Comparison of ENCODE assay signal across 11 mouse cellular contexts in genomic region chr2:32578146-32579046, GRCm38 (mm10). TPM values are rescaled to one million over a fixed set of nuclear protein-coding genes. Genes with fewer than 3 reads are reported as not detected.
A peak's percentile ranks its signal among the peaks of the same experiment; 100 is the strongest.
DNase-seq lines count a peak whose midpoint lies in the region; ATAC-seq and TF ChIP-seq lines count a peak whose summit lies in the region.
"Had no signal": no experiment of that assay in that cellular context is flagged by ENCODE, and none has a peak within 500 bp of the region (broad histone marks: within the 10 kb centered on the region; RNA-seq: fewer than 3 reads in every experiment).

No protein-coding gene starts in this region.

- 39% methylated on average over 24 of the region's 30 CpGs for WGBS in heart, embryonic 12.5 days
- 42% methylated on average over 26 of the region's 30 CpGs for WGBS in midbrain, embryonic 15.5 days

- H3K36me3 ChIP-seq in heart, embryonic 12.5 days, result peaks cover 1% of the 10 kb centered on the region; the same call in 1 of the 2 replicates
- no peaks in the 10 kb centered on the region for H3K36me3 ChIP-seq in midbrain, embryonic 15.5 days (replicated peaks)
- H3K36me3 ChIP-seq: lung, embryonic 15.5 days had no signal

- peak; percentile 92 for DNase-seq in heart, adult 11 months
- peak; percentile 60 to 63 for DNase-seq in right cerebral cortex, postnatal 10 days (ENCODE audit: low spot score in 2 of 2)
- DNase-seq in right cerebral cortex, postnatal 4 days, result no peak
- peak; percentile 50 to 68 for DNase-seq in lung, postnatal 4 days
- no peak for DNase-seq in left cerebral cortex, adult 18-20 months (ENCODE audit: low spot score in 2 of 2)
- DNase-seq: right cerebral cortex, adult 18-20 months had no signal

- no peak for ATAC-seq in heart, embryonic 12.5 days (ENCODE audit: insufficient number of reproducible peaks, low FRiP score)
- no peak for ATAC-seq in midbrain, embryonic 15.5 days (replicated peaks)

- no peak overlapping the region for H3K4me2 ChIP-seq in heart, embryonic 12.5 days
- no peak overlapping the region for H3K4me2 ChIP-seq in midbrain, embryonic 15.5 days
- H3K4me2 ChIP-seq: lung, embryonic 15.5 days had no signal

- H3K9me3 ChIP-seq in heart, embryonic 12.5 days (replicated peaks), result no peaks in the 10 kb centered on the region
- H3K9me3 ChIP-seq in midbrain, embryonic 15.5 days, result no peaks in the 10 kb centered on the region
- H3K9me3 ChIP-seq: lung, embryonic 15.5 days had no signal

- no peak overlapping the region for H3K4me3 ChIP-seq in heart, embryonic 12.5 days
- H3K4me3 ChIP-seq in cortical plate, adult 2 months (ENCODE audit: insufficient read depth, low read length), result no peak overlapping the region
- no peak overlapping the region for H3K4me3 ChIP-seq in midbrain, embryonic 15.5 days
- H3K4me3 ChIP-seq: lung, embryonic 15.5 days had no signal

- H3K27me3 ChIP-seq in heart, embryonic 12.5 days (replicated peaks), result peaks cover 53% of the 10 kb centered on the region
- H3K27me3 ChIP-seq in midbrain, embryonic 15.5 days (replicated peaks), result peaks cover 14% of the 10 kb centered on the region

- H3K4me1 ChIP-seq in heart, embryonic 12.5 days (replicated peaks), result peaks cover 16% of the 10 kb centered on the region
- peaks cover 5% of the 10 kb centered on the region; the same call in 1 of the 2 replicates for H3K4me1 ChIP-seq in cortical plate, adult 2 months (ENCODE audit: control insufficient read depth, insufficient read depth, low read length)
- peaks cover 26% of the 10 kb centered on the region for H3K4me1 ChIP-seq in midbrain, embryonic 15.5 days

- TF ChIP-seq POLR2A in cortical plate, adult 2 months (IDR thresholded peaks at IDR 0.05; ENCODE audit: extremely low read depth, insufficient read depth, low read length), result 0 out of 2 replicates have a peak, but pooled peaks have one; percentile 6

- no peak overlapping the region; the same call in 1 of the 2 replicates for H3K9ac ChIP-seq in heart, embryonic 12.5 days
- H3K9ac ChIP-seq in midbrain, embryonic 15.5 days, result no peak overlapping the region
- H3K9ac ChIP-seq: lung, embryonic 15.5 days had no signal

- no peak overlapping the region for H3K27ac ChIP-seq in heart, embryonic 12.5 days (ENCODE audit: poor library complexity, severe bottlenecking)
- no peak overlapping the region for H3K27ac ChIP-seq in cortical plate, adult 2 months (ENCODE audit: insufficient read depth, low read length)
- H3K27ac ChIP-seq in midbrain, embryonic 15.5 days, result no peak overlapping the region
- H3K27ac ChIP-seq: lung, embryonic 15.5 days had no signal

- TF ChIP-seq CTCF in cortical plate, adult 2 months (IDR thresholded peaks at IDR 0.05; ENCODE audit: extremely low read depth, insufficient read depth, low read length), result no peak

RNA-seq across cellular contexts. Expression of gene 9430097D07Rik, which starts 2.9 kb away (rescaled TPM):
- polyA plus RNA-seq in heart, embryonic 12.5 days (2016; fragmentation: Nextera tagmentation; extraction: Ambion mirVana), result 0.18 and 0.24 TPM in 2 replicates
- 1.0 TPM in 2 replicates for polyA plus RNA-seq in cortical plate, adult 2 months (2012; rRNA removed)
- polyA plus RNA-seq in midbrain, embryonic 15.5 days (2015; fragmentation: Nextera tagmentation; extraction: Ambion mirVana), result 0.60 and 0.86 TPM in 2 replicates
- under 1 TPM; 0.79 to 0.82 TPM for total RNA-seq in left cerebral cortex, adult 18-20 months (2021)
- polyA plus RNA-seq: heart, postnatal 0 days had no signal

RNA-seq across cellular contexts. Expression of gene Pip5kl1, which starts 3.8 kb away (rescaled TPM):
- 0.23 and 0.33 TPM in 2 replicates for polyA plus RNA-seq in heart, embryonic 12.5 days (2016; fragmentation: Nextera tagmentation; extraction: Ambion mirVana)
- polyA plus RNA-seq in cortical plate, adult 2 months (2012; rRNA removed), result 31.3 and 37.6 TPM in 2 replicates
- polyA plus RNA-seq in midbrain, embryonic 15.5 days (2015; fragmentation: Nextera tagmentation; extraction: Ambion mirVana), result 11.3 and 11.8 TPM in 2 replicates
- total RNA-seq in left cerebral cortex, adult 18-20 months (2021), result 10 to 100 TPM in 1 of 2 experiments, 1 to 10 TPM in 1; 8.6 to 10.3 TPM
- polyA plus RNA-seq: heart, postnatal 0 days had no signal

RNA-seq across cellular contexts. Expression of gene Dpm2, which starts 7.7 kb away (rescaled TPM):
- 68.0 and 71.5 TPM in 2 replicates for polyA plus RNA-seq in heart, embryonic 12.5 days (2016; fragmentation: Nextera tagmentation; extraction: Ambion mirVana)
- polyA plus RNA-seq in cortical plate, adult 2 months (2012; rRNA removed), result 153 and 155 TPM in 2 replicates
- 145 and 150 TPM in 2 replicates for polyA plus RNA-seq in midbrain, embryonic 15.5 days (2015; fragmentation: Nextera tagmentation; extraction: Ambion mirVana)
- 10 to 100 TPM; 71.4 to 77.1 TPM for total RNA-seq in left cerebral cortex, adult 18-20 months (2021)

RNA-seq across cellular contexts. Expression of gene St6galnac4, which starts 8.5 kb away (rescaled TPM):
- polyA plus RNA-seq in heart, embryonic 12.5 days (2016; fragmentation: Nextera tagmentation; extraction: Ambion mirVana), result 45.6 and 47.2 TPM in 2 replicates
- polyA plus RNA-seq in cortical plate, adult 2 months (2012; rRNA removed), result 34.8 and 36.6 TPM in 2 replicates
- polyA plus RNA-seq in midbrain, embryonic 15.5 days (2015; fragmentation: Nextera tagmentation; extraction: Ambion mirVana), result 33.3 and 36.5 TPM in 2 replicates
- 10 to 100 TPM; 40.6 TPM for total RNA-seq in left cerebral cortex, adult 18-20 months (2021)

RNA-seq across cellular contexts. Expression of gene St6galnac6, which starts 21.1 kb away (rescaled TPM):
- 31.6 and 35.3 TPM in 2 replicates for polyA plus RNA-seq in heart, embryonic 12.5 days (2016; fragmentation: Nextera tagmentation; extraction: Ambion mirVana)
- 101 and 110 TPM in 2 replicates for polyA plus RNA-seq in cortical plate, adult 2 months (2012; rRNA removed)
- 24.2 and 26.9 TPM in 2 replicates for polyA plus RNA-seq in midbrain, embryonic 15.5 days (2015; fragmentation: Nextera tagmentation; extraction: Ambion mirVana)
- total RNA-seq in left cerebral cortex, adult 18-20 months (2021), result 100 to 1,000 TPM; 113 to 130 TPM

Comparison
In these comparisons a context has a peak if more than half of its experiments do, and no peak if none do; other contexts are left out.
1. DNase-seq: peak in heart, adult 11 months (single experiment), right cerebral cortex, postnatal 10 days (2 of 2) and lung, postnatal 4 days (2 of 2); none in right cerebral cortex, postnatal 4 days (single experiment) and left cerebral cortex, adult 18-20 months (0 of 2).